Mouse (Mus musculus): ENCODE data around the gene Rictor.

DNA sequence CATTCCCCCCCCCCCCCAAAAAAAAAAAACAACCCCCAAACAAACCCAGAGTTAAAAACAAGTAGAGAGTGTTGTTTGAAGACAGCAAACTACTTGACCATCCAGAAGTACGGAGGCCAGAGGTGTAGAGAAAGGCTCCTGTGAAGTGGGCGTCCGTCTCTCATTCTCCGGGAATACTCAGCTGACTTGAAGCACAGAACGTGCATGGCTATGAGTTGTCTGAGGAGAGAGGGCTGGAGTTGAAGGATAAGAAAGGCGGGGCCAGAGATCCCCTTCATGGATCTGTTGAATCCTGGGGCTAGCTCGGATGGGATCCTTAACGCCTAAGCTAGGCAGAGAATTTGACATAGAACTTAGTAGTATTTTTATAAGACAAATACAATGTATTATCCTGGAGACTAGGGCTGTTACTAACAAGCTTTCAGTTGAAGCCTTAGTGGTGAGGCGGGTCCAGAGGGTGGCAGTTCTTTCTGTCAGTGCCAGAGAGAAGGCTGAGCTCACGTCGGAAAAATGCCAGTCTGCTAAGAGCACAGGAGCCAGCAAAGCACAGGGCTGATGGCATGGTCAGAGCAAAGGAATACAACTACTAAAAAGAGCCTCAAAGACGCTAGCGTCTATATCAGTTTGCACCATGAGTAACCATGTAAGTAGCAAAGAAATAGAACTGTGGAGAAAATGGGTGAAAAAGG is 34.3 kb downstream of the Rictor start:
- TF ChIP-seq POLR2A (IDR thresholded peaks at IDR 0.05; ENCODE audit: control insufficient read depth, extremely low read depth, insufficient read depth, low read length, poor library complexity): no peak
- no peak for TF ChIP-seq CTCF (IDR thresholded peaks at IDR 0.05; ENCODE audit: borderline replicate concordance, control insufficient read depth, extremely low read depth, insufficient read depth, low read length, poor library complexity)

Data from thymus, adult 2 months (tissue).